Mouse (Mus musculus) kidney, embryonic 15.5 days (tissue): ENCODE results near the gene Tap1. TPM values are rescaled to one million over a fixed set of nuclear protein-coding genes. Genes with fewer than 3 reads are reported as not detected.
A peak's percentile ranks its signal among the peaks of the same experiment; 100 is the strongest.

ENCODE experiments used
- ATAC-seq: fragments of 200-750 bp; cut with Nextera tagmentation; replicated peaks from 2 replicates; pipeline ENCODE4 v1.8.0; 2017; ENCODE audit warnings: moderate TSS enrichment; ENCODE audit not compliant: low FRiP score
- H3K27ac ChIP-seq: fragments of 300-500 bp; sonication (generic); 2 replicates; pipeline ENCODE4 v1.5.1; 2015; ENCODE audit warnings: mild to moderate bottlenecking, inconsistent platforms
- H3K27me3 ChIP-seq: fragments of 300-500 bp; sonication (generic); 2 replicates; pipeline ENCODE4 v1.6.1; 2015; ENCODE audit warnings: inconsistent platforms
- H3K36me3 ChIP-seq: fragments of 300-500 bp; sonication (generic); 2 replicates; pipeline ENCODE4 v1.6.1; 2015; ENCODE audit warnings: inconsistent platforms
- H3K4me1 ChIP-seq: fragments of 300-500 bp; sonication (generic); 2 replicates; pipeline ENCODE4 v1.6.1; 2015; ENCODE audit warnings: inconsistent platforms
- H3K4me2 ChIP-seq: fragments of 300-500 bp; sonication (generic); 2 replicates; pipeline ENCODE4 v1.6.1; 2015; ENCODE audit warnings: moderate library complexity, mild to moderate bottlenecking, inconsistent platforms
- H3K4me3 ChIP-seq: fragments of 300-500 bp; sonication (generic); replicated peaks from 2 replicates; pipeline ENCODE4 v1.5.1; 2015; ENCODE audit warnings: mild to moderate bottlenecking, inconsistent platforms
- H3K9ac ChIP-seq: fragments of 300-500 bp; sonication (generic); 2 replicates; pipeline ENCODE4 v1.6.1; 2015; ENCODE audit warnings: mild to moderate bottlenecking, inconsistent platforms
- H3K9me3 ChIP-seq: fragments of 300-500 bp; sonication (generic); replicated peaks from 2 replicates; pipeline ENCODE4 v1.6.1; 2016; ENCODE audit warnings: inconsistent platforms
- WGBS: fragments of 180-500 bp; shearing (Covaris S2); methylation state at CpG from one replicate; pipeline ENCODE4 v1.1.7; 2015; ENCODE audit warnings: mixed read lengths; 5-methylcytosine and 5-hydroxymethylcytosine counted together
- polyA plus RNA-seq: library from polyadenylated mRNA; unstranded; fragments of >200 nt; fragmentation: Nextera tagmentation; extraction: Ambion mirVana; gene quantifications from 2 replicates; pipeline ENCODE4 v1.2.1, GENCODE M21; 2015

Gene Tap1
- polyA plus RNA-seq, 1 experiment from 2014 or later: 3.5 TPM

DNA sequence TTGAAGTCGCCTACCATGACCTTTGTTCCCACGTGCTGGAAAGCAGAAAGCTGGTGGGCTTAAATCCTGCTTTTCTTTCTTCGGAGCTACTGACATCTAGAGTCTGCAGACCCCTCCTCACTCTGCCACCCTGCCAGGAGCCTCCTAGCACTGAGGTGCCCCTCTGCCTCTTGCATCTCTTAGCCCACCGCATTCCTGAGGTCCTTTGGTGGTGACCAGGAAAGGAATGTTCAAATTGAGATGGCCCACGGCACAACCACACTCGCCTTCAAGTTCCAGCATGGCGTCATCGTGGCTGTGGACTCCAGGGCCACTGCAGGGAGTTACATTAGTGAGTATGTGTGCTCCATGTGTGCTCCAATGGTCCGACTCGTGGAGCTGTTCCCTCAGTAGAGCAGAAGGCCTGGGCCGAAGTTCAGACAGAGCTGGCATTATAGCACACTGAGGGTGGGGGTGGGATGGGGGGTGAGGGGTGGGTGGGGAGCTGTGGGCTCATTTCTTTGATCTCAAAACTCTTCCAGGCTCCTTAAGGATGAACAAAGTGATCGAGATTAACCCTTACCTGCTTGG is 11.8 kb downstream of the Tap1 start:
- Histone ChIP-seq H3K4me2 (0 out of 2 replicates have a peak overlapping the region, but pooled peaks have one; percentile 78), H3K4me3 (no peak overlapping the region), H3K27ac (no peak overlapping the region), H3K9ac (no peak overlapping the region), H3K4me1 (peaks cover 21% of the 10 kb centered on the region), H3K9me3 (no peaks in the 10 kb centered on the region), H3K27me3 (peaks cover 69% of the 10 kb centered on the region), H3K36me3 (no peaks in the 10 kb centered on the region)
- no peak for ATAC-seq
- 64% methylated on average over 12 of the region's 12 CpGs for WGBS

DNA sequence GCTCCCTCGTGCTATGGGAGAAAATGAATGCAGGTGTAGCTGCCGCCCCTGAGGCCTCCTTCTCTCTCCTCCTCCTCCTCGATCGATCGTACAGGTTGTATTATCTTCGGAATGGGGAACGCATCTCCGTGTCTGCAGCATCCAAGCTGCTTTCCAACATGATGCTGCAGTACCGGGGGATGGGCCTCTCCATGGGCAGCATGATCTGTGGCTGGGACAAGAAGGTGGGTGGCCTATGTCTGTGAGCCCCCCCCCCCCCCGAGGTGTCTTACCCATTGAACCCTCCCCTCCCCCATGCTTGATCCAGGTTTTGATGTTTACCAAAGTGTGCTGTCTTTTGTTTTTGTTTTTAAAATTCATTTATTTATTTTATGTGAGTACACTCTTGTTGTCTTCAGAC is 12.7 kb downstream of the Tap1 start:
- Histone ChIP-seq H3K4me1 (peaks cover 25% of the 10 kb centered on the region), H3K9ac (no peak overlapping the region), H3K4me2 (no peak overlapping the region), H3K27me3 (peaks cover 63% of the 10 kb centered on the region), H3K9me3 (no peaks in the 10 kb centered on the region), H3K27ac (no peak overlapping the region), H3K36me3 (no peaks in the 10 kb centered on the region), H3K4me3 (no peak overlapping the region)
- WGBS: 86% methylated on average over 10 of the region's 10 CpGs
- no peak for ATAC-seq

DNA sequence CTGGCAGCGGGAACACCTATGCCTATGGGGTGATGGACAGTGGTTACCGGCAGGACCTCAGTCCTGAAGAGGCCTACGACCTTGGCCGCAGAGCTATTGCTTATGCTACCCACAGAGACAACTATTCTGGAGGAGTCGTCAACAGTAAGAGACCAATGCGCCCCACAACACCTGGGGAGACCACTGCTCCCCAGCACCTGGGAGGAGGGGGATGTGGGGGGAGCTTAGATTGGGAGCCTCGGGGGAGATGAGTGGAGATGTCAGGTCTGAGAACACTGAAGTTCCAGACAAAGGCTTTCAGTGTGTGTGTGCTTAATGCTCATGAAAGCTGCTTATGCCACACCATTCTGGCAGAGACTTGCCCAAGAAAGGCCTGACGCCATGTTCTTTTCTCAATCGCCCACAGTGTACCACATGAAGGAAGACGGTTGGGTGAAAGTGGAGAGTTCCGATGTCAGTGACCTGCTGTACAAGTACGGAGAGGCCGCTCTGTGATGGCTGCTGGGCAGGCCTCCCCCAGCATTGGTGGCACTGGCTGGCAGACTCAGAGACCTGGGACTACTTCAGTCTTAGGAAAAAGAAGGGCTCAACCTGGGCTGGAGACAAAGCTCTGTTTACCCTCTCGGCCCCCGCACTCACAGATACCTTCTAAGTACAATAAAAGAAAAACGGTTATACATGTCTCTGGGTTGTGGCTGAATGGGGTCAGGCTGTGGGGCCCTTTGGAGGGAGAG is 13.6 kb downstream of the Tap1 start:
- 87% methylated on average over 16 of the region's 16 CpGs for WGBS
- Histone ChIP-seq H3K27me3 (peaks cover 64% of the 10 kb centered on the region), H3K9me3 (no peaks in the 10 kb centered on the region)

DNA sequence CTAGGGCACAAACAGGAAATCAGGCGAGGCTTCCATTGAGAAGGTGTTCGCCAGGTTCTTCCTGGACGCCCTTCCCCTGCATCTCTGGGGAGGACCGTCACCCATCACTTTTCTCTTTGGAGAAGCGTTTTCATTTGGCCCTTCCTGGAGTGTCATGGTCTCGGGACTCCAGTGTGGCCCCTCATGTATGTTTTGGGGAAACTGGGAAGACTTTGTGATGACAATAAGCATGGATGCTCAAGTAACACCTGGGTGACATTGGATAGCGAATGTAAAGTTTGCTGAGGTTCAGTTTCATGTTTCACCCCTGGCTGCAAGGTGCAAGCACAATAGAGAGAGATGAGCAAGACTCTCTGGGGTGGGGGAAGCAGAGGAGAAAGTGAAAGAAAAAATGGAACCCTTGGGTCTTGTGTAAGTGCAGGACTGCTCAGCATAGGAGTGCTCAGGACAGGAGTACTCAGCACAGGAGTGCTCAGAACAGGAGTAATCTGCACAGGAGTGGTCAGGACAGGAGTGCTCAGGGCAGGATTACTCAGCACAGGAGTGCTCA is 14.2 kb downstream of the Tap1 start:
- H3K9me3 ChIP-seq: no peaks in the 10 kb centered on the region
- WGBS: 75% methylated on average over 7 of the region's 7 CpGs
- H3K36me3 ChIP-seq: no peaks in the 10 kb centered on the region
- peaks cover 31% of the 10 kb centered on the region for H3K4me1 ChIP-seq
- no peak overlapping the region for H3K9ac ChIP-seq
- H3K27ac ChIP-seq: no peak overlapping the region
- H3K27me3 ChIP-seq: peaks cover 64% of the 10 kb centered on the region
- no peak for ATAC-seq
- H3K4me2 ChIP-seq: no peak overlapping the region
- H3K4me3 ChIP-seq: no peak overlapping the region

More for the DNA sequence above, 13.6 kb downstream of the Tap1 start:
- Histone ChIP-seq H3K4me3 (no peak overlapping the region), H3K4me1 (peaks cover 32% of the 10 kb centered on the region), H3K36me3 (no peaks in the 10 kb centered on the region), H3K9ac (no peak overlapping the region), H3K27ac (no peak overlapping the region), H3K4me2 (no peak overlapping the region)
- ATAC-seq: no peak

DNA sequence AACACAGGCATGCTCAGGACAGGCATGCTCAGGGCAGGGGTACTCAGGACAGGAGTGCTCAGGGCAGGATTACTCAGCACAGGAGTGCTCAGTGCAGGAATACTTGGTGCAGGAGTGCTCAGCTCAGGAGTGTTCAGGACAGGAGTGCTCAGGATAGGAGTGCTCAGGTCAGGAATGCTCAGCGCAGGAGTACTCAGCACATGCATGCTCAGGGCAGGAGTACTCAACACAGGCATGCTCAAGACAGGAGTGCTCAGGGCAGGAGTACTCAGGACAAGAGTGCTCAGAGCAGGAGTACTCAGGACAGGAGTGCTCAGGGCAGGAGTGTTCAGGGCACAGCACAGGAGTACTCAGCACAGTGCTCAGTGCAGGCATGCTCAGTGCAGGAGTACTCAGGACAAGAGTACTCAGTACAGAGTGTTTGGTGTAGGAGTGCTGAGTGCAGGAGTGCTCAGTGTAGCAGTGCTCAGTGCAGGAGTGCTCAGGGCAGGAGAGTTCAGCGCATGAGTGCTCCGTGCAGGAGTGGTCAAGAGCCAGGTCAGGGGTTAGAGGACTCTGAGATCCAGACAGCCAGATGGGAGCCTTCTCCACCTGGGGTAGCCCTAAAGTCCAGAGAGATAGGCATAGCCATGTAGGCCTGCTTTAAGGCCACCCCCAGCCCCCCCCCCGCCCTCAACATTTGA is 15.5 kb downstream of the Tap1 start:
- H3K27ac ChIP-seq: no peak overlapping the region
- ATAC-seq: peak; percentile 30; the same call in 1 of the 2 replicates
- peaks cover 58% of the 10 kb centered on the region for H3K27me3 ChIP-seq
- H3K9ac ChIP-seq: no peak overlapping the region
- H3K9me3 ChIP-seq: no peaks in the 10 kb centered on the region
- no peak overlapping the region for H3K4me2 ChIP-seq
- peaks cover 18% of the 10 kb centered on the region for H3K4me1 ChIP-seq
- 69% methylated on average over 4 of the region's 4 CpGs for WGBS
- H3K36me3 ChIP-seq: no peaks in the 10 kb centered on the region
- H3K4me3 ChIP-seq: no peak overlapping the region

DNA sequence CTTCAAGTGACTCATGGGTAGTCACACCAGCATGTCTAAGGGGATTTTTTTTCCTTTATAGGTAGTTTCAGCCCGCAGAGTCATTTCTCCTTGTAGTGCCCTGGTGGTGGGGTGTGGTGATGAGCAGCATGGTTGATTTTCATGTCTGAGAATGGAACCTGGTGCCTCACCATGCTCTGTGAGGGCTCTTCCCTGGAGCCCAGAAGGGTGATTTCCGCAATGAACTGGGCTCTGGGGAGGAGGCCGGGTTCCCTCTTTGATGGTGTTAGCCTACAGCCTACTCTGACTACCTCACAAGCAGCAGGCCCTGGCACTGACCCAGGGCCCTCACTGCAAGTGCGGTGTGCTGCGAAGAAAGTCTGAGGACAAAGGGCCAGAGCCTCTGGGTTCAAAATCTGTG is 16.1 kb downstream of the Tap1 start, which contains the start of gene Tap2:
Gene Tap2 (plus strand): TSS at position 84 of the 400 bp plus-strand sequence.
- H3K4me2 ChIP-seq: peak within 1 kb of the TSS; percentile 96
- H3K36me3 ChIP-seq: no peaks in the 10 kb centered on the region
- H3K4me1 ChIP-seq: peaks cover 12% of the 10 kb centered on the region
- H3K27ac ChIP-seq: no peak within 1 kb of the TSS
- H3K27me3 ChIP-seq: peaks cover 56% of the 10 kb centered on the region
- H3K9me3 ChIP-seq: no peaks in the 10 kb centered on the region
- H3K4me3 ChIP-seq: peak within 1 kb of the TSS; percentile 81
- 60% methylated on average over 5 of the region's 5 CpGs for WGBS
- no peak for ATAC-seq
- peak within 1 kb of the TSS; percentile 66 for H3K9ac ChIP-seq

DNA sequence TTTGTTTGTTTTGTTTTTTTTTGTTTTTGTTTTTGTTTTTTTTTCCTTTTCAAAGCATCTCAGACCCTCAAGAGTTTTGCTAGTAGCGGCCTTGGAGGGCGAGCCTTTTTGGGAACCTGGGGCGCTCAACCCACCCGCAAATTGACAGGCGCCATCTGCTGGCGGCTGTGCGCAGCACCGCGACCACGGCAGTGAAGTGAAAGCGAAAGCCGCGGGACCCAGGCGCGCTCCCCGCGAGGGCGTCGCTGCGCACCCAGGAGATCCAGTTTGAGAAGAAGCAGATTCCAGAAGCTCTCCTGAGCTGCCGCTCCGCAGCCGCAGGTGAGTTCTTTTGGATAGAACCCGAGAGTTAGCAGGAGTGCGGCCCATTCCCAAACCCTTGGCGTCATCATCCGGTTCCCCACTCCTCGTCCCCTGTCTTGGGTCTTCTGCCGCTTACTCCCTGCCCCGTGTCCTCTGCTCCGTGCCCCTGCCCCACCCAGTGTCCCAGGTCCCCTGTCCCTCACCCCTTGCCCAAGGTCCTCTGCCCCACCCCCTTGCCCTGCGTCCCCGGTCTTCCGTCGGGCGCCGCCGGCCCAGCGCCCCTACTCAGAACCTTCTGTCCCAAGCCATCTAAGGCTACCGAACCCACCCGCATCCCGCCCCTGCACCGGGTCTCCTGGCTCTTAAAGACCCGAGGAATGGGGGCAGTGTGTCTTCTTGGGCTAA is 17.1 kb downstream of the Tap1 start:
- Histone ChIP-seq H3K4me2 (peak overlapping the region; percentile 96), H3K27ac (no peak overlapping the region), H3K27me3 (peaks cover 57% of the 10 kb centered on the region), H3K9me3 (no peaks in the 10 kb centered on the region), H3K4me3 (peak overlapping the region; percentile 81), H3K4me1 (peaks cover 11% of the 10 kb centered on the region), H3K9ac (peak overlapping the region; percentile 66), H3K36me3 (no peaks in the 10 kb centered on the region)
- WGBS: under 1% methylated on average over 44 of the region's 44 CpGs
- peak; percentile 68; the same call in 1 of the 2 replicates for ATAC-seq

DNA sequence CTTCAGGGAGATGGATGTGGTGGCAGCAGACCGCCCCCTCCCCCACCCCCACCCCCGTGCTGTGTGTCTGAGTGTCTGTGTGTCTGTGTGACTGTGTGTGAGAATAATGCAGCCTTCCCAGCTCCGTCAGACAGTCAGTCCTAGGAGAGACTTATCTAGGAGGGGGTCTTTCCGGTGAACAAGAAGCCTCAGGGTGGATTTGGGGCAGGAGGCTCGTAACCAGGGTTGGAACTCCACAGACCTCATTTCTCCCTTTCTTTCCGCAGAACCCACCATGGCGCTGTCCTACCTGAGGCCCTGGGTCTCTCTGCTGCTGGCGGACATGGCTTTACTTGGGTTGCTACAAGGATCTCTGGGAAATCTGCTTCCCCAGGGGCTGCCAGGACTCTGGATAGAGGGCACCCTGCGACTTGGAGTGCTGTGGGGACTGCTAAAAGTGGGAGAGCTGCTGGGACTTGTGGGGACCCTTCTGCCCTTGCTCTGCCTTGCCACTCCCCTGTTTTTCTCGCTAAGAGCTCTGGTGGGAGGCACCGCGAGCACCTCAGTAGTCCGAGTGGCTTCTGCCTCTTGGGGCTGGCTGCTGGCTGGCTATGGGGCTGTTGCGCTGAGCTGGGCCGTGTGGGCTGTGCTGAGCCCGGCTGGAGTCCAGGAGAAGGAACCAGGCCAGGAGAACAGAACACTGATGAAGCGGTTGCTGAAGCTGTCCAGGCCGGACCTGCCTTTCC is 17.8 kb downstream of the Tap1 start:
- no peak overlapping the region for H3K27ac ChIP-seq
- peak overlapping the region; percentile 81 for H3K4me3 ChIP-seq
- no peak for ATAC-seq
- peak overlapping the region; percentile 66 for H3K9ac ChIP-seq
- peak overlapping the region; percentile 96 for H3K4me2 ChIP-seq
- H3K27me3 ChIP-seq: peaks cover 61% of the 10 kb centered on the region
- no peaks in the 10 kb centered on the region for H3K9me3 ChIP-seq
- H3K36me3 ChIP-seq: no peaks in the 10 kb centered on the region
- 13% methylated on average over 18 of the region's 18 CpGs for WGBS
- H3K4me1 ChIP-seq: peaks cover 11% of the 10 kb centered on the region

DNA sequence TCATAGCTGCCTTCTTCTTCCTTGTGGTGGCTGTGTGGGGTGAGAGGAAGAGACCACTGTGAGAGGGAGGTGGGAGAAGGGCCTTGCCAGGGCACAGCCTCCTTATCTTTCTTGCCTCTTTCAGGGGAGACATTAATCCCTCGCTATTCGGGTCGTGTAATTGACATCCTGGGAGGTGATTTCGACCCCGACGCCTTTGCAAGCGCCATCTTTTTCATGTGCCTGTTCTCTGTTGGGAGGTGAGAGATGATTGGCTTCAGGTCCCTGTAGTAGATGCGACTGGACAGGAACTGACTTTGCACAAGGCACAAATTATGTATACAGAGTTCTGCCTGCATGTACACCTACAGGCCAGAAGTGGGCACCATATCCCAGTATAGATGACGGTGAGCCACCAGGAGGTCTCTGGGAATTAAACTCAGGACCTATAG is 18.4 kb downstream of the Tap1 start:
- peaks cover 11% of the 10 kb centered on the region for H3K4me1 ChIP-seq
- WGBS: 21% methylated on average over 9 of the region's 9 CpGs
- H3K9me3 ChIP-seq: no peaks in the 10 kb centered on the region
- ATAC-seq: no peak
- H3K9ac ChIP-seq: no peak overlapping the region
- H3K36me3 ChIP-seq: no peaks in the 10 kb centered on the region
- peak overlapping the region; percentile 81; the same call in 1 of the 2 replicates for H3K4me3 ChIP-seq
- no peak overlapping the region for H3K27ac ChIP-seq
- H3K4me2 ChIP-seq: peak overlapping the region; percentile 96; the same call in 1 of the 2 replicates
- H3K27me3 ChIP-seq: peaks cover 67% of the 10 kb centered on the region

DNA sequence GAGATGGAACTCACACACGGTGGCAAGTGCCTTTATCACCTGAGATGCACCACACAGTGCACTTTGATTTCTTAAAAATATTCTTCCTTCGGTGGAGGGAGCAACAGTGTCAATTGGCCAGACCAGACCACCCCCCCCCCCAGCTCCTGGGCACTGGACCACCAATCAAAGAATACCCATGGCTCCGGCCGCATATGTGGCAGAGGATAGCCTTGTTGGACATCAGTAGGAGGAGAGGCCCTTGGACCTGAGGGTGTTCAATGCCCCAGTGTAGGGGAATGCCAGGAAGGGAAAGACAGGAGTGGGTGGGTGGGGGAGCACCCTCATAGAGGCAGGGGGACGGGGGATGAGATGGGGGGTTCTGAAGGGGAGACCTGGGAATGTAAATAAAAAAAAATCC is 19.4 kb downstream of the Tap1 start:
- Histone ChIP-seq H3K4me1 (peaks cover 12% of the 10 kb centered on the region), H3K4me3 (no peak overlapping the region), H3K4me2 (no peak overlapping the region), H3K36me3 (no peaks in the 10 kb centered on the region), H3K9me3 (no peaks in the 10 kb centered on the region), H3K27ac (no peak overlapping the region), H3K9ac (no peak overlapping the region), H3K27me3 (peaks cover 74% of the 10 kb centered on the region)
- WGBS: 86% methylated on average over 5 of the region's 5 CpGs
- no peak for ATAC-seq

DNA sequence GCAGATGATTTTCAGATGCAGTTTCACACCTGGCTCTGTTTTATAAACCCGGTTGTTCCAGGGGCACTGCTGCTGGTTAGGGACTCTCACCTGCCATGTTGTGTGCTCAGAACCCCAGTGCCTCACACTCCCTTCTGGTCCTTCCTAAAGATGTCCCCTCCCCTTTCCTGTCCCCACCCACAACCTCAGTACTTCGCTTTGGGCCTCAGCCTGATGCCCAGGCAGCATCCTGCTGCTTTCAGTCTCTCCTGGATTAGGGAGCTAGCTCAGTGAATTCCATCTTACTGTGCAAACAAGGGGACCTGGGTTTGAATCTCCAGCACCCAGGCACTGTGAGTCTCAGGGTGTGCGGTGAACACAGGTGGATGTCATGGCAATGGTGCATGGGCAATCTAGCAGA is 20.1 kb downstream of the Tap1 start:
- Histone ChIP-seq H3K4me3 (no peak overlapping the region), H3K9me3 (no peaks in the 10 kb centered on the region)
- 64% methylated on average over 3 of the region's 3 CpGs for WGBS

More for the DNA sequence above, 20.1 kb downstream of the Tap1 start:
- Histone ChIP-seq H3K4me2 (no peak overlapping the region), H3K4me1 (peaks cover 16% of the 10 kb centered on the region), H3K36me3 (no peaks in the 10 kb centered on the region), H3K27me3 (peaks cover 81% of the 10 kb centered on the region), H3K9ac (no peak overlapping the region), H3K27ac (no peak overlapping the region)
- ATAC-seq: no peak
